Mouse (Mus musculus) C2C12 (cell line): ENCODE results near the gene Qprt. TPM values are rescaled to one million over a fixed set of nuclear protein-coding genes. Genes with fewer than 3 reads are reported as not detected.

Source experiments
- H3K27me3 ChIP-seq: one replicate; pipeline ENCODE4 v1.6.1; 2011; ENCODE audit not compliant: control insufficient read depth, insufficient read depth, insufficient read length
- H3K36me3 ChIP-seq: one replicate; pipeline ENCODE4 v1.6.1; 2011; ENCODE audit not compliant: control insufficient read depth, insufficient read depth
- H3K4me3 ChIP-seq: one replicate; pipeline ENCODE4 v1.5.1; 2011; ENCODE audit warnings: mild to moderate bottlenecking, control low read depth; ENCODE audit not compliant: poor library complexity, insufficient read depth, severe bottlenecking
- H3K79me2 ChIP-seq: one replicate; pipeline ENCODE4 v1.6.1; 2011; ENCODE audit not compliant: control insufficient read depth, insufficient read depth
- H3K79me3 ChIP-seq: one replicate; pipeline ENCODE4 v1.6.1; 2011; ENCODE audit warnings: low read depth, control low read depth
- H3ac ChIP-seq: one replicate; pipeline ENCODE3; 2011; ENCODE audit warnings: low read depth; ENCODE audit not compliant: control insufficient read depth, insufficient read length
- CEBPB ChIP-seq: IDR thresholded peaks from one replicate; pipeline ENCODE4 v1.6.1; 2011; ENCODE audit warnings: low read depth, mild to moderate bottlenecking, control low read depth, moderate library complexity
- CTCF ChIP-seq: IDR thresholded peaks from one replicate; pipeline ENCODE4 v1.5.1; 2011; ENCODE audit not compliant: control insufficient read depth, insufficient read depth, insufficient read length
- FOSL1 ChIP-seq: IDR thresholded peaks from one replicate; pipeline ENCODE4 v1.8.0; 2011; ENCODE audit warnings: mild to moderate bottlenecking, low read length; ENCODE audit not compliant: poor library complexity, insufficient read depth, severe bottlenecking
- MAX ChIP-seq: IDR thresholded peaks from one replicate; pipeline ENCODE4 v1.6.1; 2011; ENCODE audit warnings: mild to moderate bottlenecking, control low read depth
- MYOD1 ChIP-seq: IDR thresholded peaks from one replicate; pipeline ENCODE4 v1.6.1; 2011; ENCODE audit warnings: low read depth; ENCODE audit not compliant: control insufficient read depth, insufficient read length
- MYOG ChIP-seq: IDR thresholded peaks from one replicate; pipeline ENCODE4 v1.6.1; 2011; ENCODE audit not compliant: control insufficient read depth, insufficient read length; ENCODE audit errors: extremely low read depth
- USF1 ChIP-seq: IDR thresholded peaks from one replicate; pipeline ENCODE4 v1.6.1; 2011; ENCODE audit warnings: low read depth, mild to moderate bottlenecking, control low read depth, moderate library complexity
- polyA plus RNA-seq: library from polyadenylated mRNA; unstranded; fragments of >200 nt; fragmentation: generic; extraction: Trizol; gene quantifications from one replicate; pipeline ENCODE4 v1.2.1, GENCODE M21; 2012; ENCODE audit warnings: missing spikeins

Qprt gene
- polyA plus RNA-seq, 1 experiment = not detected

- no peaks in the 10 kb centered on the region for H3K79me3 ChIP-seq
- H3K27me3 ChIP-seq = no peaks in the 10 kb centered on the region
- no peak overlapping the region for H3K4me3 ChIP-seq
- H3ac ChIP-seq = no peak overlapping the region
- H3K36me3 ChIP-seq = no peaks in the 10 kb centered on the region
- no peak for TF ChIP-seq MYOD1
- no peak for TF ChIP-seq FOSL1
- TF ChIP-seq USF1 = no peak
- no peak for TF ChIP-seq CTCF
- TF ChIP-seq MYOG = no peak
- TF ChIP-seq CEBPB = no peak
- no peak for TF ChIP-seq MAX
- H3K79me2 ChIP-seq = no peaks in the 10 kb centered on the region
Measured at GRCm38 (mm10) chr7:127153477-127153876, 31.5 kb upstream of the Qprt start.

GRCm38 (mm10) chr7:127152464-127152863 is 30.4 kb upstream of the Qprt start:
- H3ac ChIP-seq = no peak overlapping the region
- H3K36me3 ChIP-seq = no peaks in the 10 kb centered on the region
- TF ChIP-seq FOSL1 = no peak
- no peaks in the 10 kb centered on the region for H3K79me3 ChIP-seq
- H3K79me2 ChIP-seq = no peaks in the 10 kb centered on the region
- no peak overlapping the region for H3K4me3 ChIP-seq
- H3K27me3 ChIP-seq = no peaks in the 10 kb centered on the region

DNA sequence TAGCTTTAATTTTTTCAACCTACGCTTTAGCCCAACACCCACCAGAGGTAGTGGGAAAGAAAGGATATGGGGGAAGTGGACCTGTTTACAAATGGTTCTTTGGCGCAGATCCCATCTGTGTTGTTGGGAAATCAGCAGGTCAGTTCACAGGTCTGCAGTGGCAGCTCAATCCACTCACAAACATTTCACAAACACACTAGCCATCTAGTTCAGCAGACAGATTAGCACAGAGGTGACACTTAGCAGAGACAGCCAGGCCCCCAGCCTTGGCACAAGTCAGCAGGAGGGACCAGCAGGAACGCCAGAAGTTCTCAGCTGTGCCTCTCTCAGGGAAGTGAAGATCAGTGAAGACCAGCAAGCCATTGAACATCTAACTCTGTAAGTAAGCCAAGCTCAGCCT is 25.9 kb upstream of the Qprt start:
- TF ChIP-seq MYOG (no peak), USF1 (no peak)
- Histone ChIP-seq H3K79me3 (no peaks in the 10 kb centered on the region), H3ac (no peak overlapping the region), H3K27me3 (no peaks in the 10 kb centered on the region), H3K79me2 (no peaks in the 10 kb centered on the region), H3K4me3 (no peak overlapping the region), H3K36me3 (no peaks in the 10 kb centered on the region)

- no peaks in the 10 kb centered on the region for H3K36me3 ChIP-seq
- H3K79me2 ChIP-seq = no peaks in the 10 kb centered on the region
- TF ChIP-seq CEBPB (no peak), MYOD1 (no peak), FOSL1 (no peak), MAX (no peak), USF1 (no peak), MYOG (no peak), CTCF (no peak)
- no peaks in the 10 kb centered on the region for H3K27me3 ChIP-seq
- no peak overlapping the region for H3K4me3 ChIP-seq
- no peaks in the 10 kb centered on the region for H3K79me3 ChIP-seq
- no peak overlapping the region for H3ac ChIP-seq
Measured at GRCm38 (mm10) chr7:127146267-127146603, 24.2 kb upstream of the Qprt start.

DNA sequence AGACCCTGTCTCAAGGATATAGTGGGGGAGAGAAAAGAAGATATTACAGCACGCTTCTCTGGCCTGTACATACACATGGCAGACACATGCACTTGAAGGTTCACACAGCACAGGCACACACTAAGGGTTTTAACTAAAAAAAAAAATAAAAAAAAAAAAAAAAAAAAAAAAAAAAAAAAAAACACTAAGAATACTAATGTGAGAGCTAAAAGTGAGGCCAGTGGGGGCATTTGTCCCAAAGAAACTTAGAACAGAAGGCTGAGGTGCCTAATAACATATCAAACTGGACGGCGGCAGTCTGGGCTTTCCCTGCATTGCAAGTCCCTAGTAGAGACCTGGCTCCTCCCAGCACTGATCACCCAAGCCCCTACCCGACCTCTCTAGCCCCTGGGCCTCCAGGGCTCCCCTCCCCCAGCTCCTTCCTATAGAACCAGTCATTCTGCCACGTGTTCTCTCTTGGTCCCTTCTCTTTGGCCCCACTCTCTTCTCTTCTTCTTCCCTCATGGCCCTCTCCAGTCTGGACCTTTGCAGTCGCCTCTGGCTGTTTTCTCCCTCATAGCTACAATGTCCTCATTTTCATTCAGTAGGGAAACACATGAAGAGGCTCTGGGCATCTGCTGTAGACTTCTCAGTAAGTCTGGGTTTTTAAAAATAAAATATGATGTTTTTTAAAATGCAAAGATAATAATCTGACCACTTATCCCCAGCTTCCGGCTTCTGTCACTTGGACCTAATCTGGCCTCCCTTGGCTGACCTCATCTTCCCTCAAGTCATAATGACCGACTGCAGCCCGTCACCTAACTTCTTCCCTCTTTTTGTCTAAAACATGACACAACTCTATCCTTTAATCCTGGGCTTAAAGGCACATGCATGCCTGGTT is 23.6 kb upstream of the Qprt start:
- Histone ChIP-seq H3K36me3 (no peaks in the 10 kb centered on the region), H3K79me2 (no peaks in the 10 kb centered on the region), H3K79me3 (no peaks in the 10 kb centered on the region), H3K27me3 (no peaks in the 10 kb centered on the region), H3K4me3 (no peak overlapping the region), H3ac (no peak overlapping the region)
- TF ChIP-seq CEBPB (no peak), MYOD1 (no peak), CTCF (no peak), MAX (no peak), USF1 (no peak), MYOG (no peak), FOSL1 (no peak)

DNA sequence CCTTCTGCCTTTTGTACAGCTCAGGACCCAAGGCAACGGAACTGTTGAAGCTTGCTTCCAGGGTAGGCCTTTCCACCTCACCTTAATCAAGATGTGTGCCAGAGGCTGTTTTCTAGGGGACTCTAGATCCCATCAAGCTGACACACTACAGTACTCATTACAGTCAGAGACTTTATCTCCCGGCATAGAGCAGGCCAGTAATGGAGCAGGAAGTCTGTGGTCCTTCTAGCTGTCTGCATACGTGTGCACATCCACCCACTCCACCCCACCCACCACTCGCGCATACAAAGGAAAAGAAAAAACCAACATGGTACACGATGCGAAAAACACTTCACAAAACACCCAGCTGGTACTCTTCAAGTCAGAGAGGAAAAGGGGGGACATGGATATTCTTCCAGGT is 22.4 kb upstream of the Qprt start:
- no peaks in the 10 kb centered on the region for H3K79me2 ChIP-seq

More for the DNA sequence above, 22.4 kb upstream of the Qprt start:
- TF ChIP-seq MYOG = no peak
- H3K4me3 ChIP-seq = no peak overlapping the region
- no peaks in the 10 kb centered on the region for H3K79me3 ChIP-seq
- no peak overlapping the region for H3ac ChIP-seq
- H3K27me3 ChIP-seq = no peaks in the 10 kb centered on the region
- H3K36me3 ChIP-seq = no peaks in the 10 kb centered on the region
